Mouse (Mus musculus): Measurements from ENCODE around the gene Plek. TPM values are rescaled to one million over a fixed set of nuclear protein-coding genes. Genes with fewer than 3 reads are reported as not detected.

The Plek gene
- polyA plus RNA-seq, 1 experiment from 2014 or later: 3.3 TPM

DNA sequence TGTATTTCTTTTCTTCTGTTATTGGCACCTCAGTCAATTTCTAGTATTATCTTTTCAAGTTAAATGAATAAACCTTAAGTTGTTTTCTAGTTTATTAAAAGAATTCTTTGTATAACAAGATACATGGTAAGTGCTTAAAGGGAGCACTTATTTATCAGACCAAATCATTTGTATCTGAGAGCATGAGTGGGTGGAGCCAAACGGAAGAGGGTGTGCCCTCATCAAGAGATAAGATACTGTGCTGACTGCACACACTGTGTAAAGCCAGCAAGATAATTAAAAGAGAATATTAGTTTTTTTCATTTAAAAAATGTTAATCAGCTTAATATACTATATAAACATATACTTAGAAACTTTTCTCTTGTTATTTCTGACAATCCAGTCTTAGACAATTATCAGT lies 93.7 kb downstream of the Plek start:
- Histone ChIP-seq H3K36me3 (peaks cover 5% of the 10 kb centered on the region; the same call in 1 of the 2 replicates), H3K4me2 (no peak overlapping the region), H3K4me3 (replicated peaks) (no peak overlapping the region), H3K9me3 (no peaks in the 10 kb centered on the region), H3K27me3 (replicated peaks) (no peaks in the 10 kb centered on the region), H3K27ac (no peak overlapping the region), H3K9ac (no peak overlapping the region), H3K4me1 (no peaks in the 10 kb centered on the region)
- ATAC-seq (ENCODE audit: insufficient read depth, low FRiP score, low read depth): no peak; the same call in 1 of the 2 replicates
- 65% methylated on average over 1 of the region's 1 CpGs for WGBS

DNA sequence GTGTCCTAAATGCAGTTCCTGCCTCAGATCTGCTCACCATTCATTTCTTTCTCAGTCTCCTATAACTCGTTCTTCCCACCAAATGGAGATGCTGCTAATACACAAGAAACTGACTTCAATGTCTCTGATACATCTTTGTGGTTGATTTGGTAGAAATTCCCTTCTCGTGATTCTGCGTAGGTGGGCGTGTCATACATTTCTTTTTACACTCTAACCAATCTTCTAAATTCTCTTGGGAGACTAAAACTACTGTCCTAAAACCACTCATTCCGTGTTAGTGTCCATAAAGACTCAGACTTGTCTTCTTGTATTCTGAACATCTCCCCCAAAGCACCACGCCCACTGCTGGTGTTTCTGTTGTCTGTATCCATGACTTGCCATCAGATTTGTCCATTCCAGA lies 95.2 kb downstream of the Plek start:
- Histone ChIP-seq H3K4me1 (no peaks in the 10 kb centered on the region), H3K27me3 (replicated peaks) (no peaks in the 10 kb centered on the region), H3K9me3 (no peaks in the 10 kb centered on the region), H3K27ac (no peak overlapping the region), H3K4me2 (no peak overlapping the region), H3K4me3 (replicated peaks) (no peak overlapping the region), H3K9ac (no peak overlapping the region), H3K36me3 (peaks cover 5% of the 10 kb centered on the region; the same call in 1 of the 2 replicates)
- no peak for ATAC-seq (ENCODE audit: insufficient read depth, low FRiP score, low read depth)
- 88% methylated on average over 6 of the region's 6 CpGs for WGBS

DNA sequence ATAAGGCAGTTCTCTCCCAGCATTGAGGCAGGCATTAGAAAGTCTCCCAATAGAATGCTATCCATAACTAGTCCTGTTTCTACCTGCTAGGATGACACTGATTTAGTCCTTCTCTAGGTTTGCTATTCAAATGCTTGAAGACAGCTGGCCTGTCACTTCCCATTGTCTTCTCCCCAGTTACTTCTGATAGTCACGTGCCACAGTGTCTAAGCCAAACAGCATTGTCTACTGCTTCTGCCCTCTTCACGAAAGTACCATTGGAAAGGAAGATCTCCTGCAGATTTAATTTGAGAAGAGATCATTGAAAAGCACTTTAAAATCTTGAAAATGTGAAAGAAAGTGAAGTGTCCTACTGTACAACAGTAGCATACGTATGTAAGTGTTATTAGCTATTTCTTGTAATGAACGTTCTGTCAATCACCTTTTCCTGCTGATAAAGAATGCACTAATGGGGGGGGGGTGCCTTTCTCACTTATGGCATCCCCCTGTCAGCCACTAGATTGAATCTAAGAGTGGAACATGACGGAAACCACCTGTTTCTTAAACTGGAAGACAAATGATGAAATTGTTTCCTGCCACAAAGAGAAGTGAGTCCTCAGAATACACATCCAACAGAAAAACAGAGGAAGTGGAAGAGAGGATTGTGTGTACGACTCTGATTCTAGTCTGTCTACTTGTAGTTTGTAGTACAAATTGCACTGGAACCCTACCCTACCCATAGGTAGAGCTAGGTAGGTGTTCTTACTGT lies 95.9 kb downstream of the Plek start:
- Histone ChIP-seq H3K4me3 (replicated peaks) (no peak overlapping the region), H3K4me1 (no peaks in the 10 kb centered on the region), H3K9ac (no peak overlapping the region), H3K27ac (no peak overlapping the region), H3K27me3 (replicated peaks) (no peaks in the 10 kb centered on the region), H3K4me2 (no peak overlapping the region), H3K36me3 (peaks cover 5% of the 10 kb centered on the region; the same call in 1 of the 2 replicates), H3K9me3 (no peaks in the 10 kb centered on the region)
- 74% methylated on average over 6 of the region's 6 CpGs for WGBS
- no peak for ATAC-seq (ENCODE audit: insufficient read depth, low FRiP score, low read depth)

DNA sequence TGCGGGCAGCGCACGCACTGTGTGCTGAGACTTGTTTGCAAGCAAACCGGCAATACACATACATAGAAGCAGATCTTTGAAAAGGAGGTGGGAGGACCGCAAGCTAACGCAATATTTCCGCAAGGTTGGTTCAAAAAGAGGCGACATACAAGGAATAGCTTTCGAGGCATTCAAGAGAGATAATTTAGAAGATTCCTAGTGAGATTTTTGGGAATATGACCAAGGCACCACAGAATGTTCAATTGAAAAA lies 100.5 kb downstream of the Plek start:
- H3K36me3 ChIP-seq: peaks cover 4% of the 10 kb centered on the region; the same call in 1 of the 2 replicates
- peak overlapping the region; percentile 65 for H3K4me2 ChIP-seq
- ATAC-seq (ENCODE audit: insufficient read depth, low FRiP score, low read depth): no peak
- H3K27me3 ChIP-seq (replicated peaks): no peaks in the 10 kb centered on the region
- H3K4me1 ChIP-seq: no peaks in the 10 kb centered on the region
- no peaks in the 10 kb centered on the region for H3K9me3 ChIP-seq
- peak overlapping the region; percentile 19 for H3K9ac ChIP-seq
- H3K27ac ChIP-seq: no peak overlapping the region
- WGBS: 2% methylated on average over 9 of the region's 9 CpGs
- peak overlapping the region; percentile 58 for H3K4me3 ChIP-seq (replicated peaks)

DNA sequence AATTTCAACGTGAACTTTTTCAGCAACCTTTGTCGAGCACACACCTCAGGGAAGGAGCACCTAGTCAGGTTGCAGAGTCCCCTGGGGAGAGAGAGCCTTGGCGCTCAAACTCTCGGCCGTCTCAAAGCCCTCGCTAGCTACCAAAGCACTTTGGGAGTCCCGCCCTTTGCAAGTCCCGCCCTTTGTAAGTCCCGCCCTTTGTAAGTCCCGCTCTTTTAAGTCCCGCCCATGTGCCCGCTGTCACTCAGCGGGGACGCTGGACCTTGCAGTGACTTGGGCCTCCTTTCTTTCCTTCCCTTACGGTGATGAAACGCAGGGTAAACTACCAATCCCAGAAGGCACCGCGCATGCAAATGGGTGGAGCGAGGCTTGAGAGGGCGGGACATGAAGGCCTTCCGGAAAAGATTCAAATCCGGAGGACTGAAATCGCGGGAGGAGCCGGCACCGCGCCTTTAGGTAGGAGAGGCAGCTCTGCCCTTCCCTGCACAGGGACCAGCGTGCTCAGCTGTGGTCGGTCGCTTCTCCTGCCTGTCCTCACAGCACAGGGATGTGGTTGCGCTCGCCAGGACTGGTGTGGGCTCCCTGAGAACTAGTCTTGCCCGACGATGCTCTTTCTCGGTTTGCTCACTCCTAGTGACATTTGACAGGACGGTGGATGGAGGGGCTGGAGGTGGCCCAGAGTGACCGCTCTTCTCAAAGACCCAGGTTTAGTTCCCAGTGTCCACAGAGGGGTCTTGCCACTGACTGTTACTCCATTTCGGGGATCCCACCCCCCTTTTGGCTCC lies 101.0 kb downstream of the Plek start, which contains the start of gene Fbxo48:
TSS of gene Fbxo48 (plus strand) at position 400 of the 785 bp plus-strand sequence.
- H3K27ac ChIP-seq: peak within 1 kb of the TSS; percentile 38; the same call in 1 of the 2 replicates
- H3K4me1 ChIP-seq: no peaks in the 10 kb centered on the region
- H3K9me3 ChIP-seq: no peaks in the 10 kb centered on the region
- ATAC-seq (ENCODE audit: insufficient read depth, low FRiP score, low read depth): peak; percentile 100
- peak within 1 kb of the TSS; percentile 19 for H3K9ac ChIP-seq
- H3K4me2 ChIP-seq: peak within 1 kb of the TSS; percentile 65
- no peaks in the 10 kb centered on the region for H3K36me3 ChIP-seq
- H3K27me3 ChIP-seq (replicated peaks): no peaks in the 10 kb centered on the region
- peak within 1 kb of the TSS; percentile 58 for H3K4me3 ChIP-seq (replicated peaks)
- WGBS: under 1% methylated on average over 38 of the region's 38 CpGs

DNA sequence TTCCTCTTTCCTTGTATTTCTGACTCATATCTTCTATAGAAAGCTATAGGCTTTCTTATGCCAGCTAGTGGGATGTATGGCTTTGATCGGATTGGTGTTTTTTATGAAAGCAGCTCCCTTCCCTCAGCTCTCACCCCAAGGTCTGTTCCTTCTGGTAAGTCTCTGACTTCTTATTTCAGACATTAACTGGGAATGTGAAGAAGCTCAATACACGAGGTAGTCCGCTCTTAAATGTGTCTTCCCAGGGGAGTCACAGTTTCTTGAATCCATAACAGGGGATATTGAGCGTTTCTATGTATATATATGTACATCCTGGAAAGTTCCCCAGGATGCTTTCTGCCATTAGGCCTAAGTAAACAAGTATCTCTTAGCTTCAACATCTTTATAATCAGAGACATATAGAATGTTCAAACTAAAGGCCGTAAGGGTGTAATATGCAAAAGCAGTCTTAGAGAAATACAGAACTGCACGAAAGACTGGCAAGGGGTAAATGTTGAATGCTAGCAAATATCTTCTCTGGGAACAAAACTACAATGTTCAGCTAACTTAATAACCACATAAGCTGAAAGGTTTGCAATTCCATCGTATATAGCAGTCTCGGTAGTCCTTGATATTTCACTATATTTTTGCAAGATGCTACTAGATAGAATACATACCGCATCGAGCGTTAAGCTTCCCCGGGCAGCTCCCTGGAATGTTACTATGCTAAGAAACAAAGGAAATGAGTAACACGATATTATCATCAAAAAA lies 101.8 kb downstream of the Plek start:
- Histone ChIP-seq H3K27ac (no peak overlapping the region; the same call in 1 of the 2 replicates), H3K9ac (peak overlapping the region; percentile 14; the same call in 1 of the 2 replicates), H3K27me3 (replicated peaks) (no peaks in the 10 kb centered on the region), H3K4me3 (replicated peaks) (peak overlapping the region; percentile 58), H3K36me3 (no peaks in the 10 kb centered on the region), H3K4me1 (no peaks in the 10 kb centered on the region), H3K9me3 (no peaks in the 10 kb centered on the region), H3K4me2 (peak overlapping the region; percentile 53)
- 32% methylated on average over 13 of the region's 13 CpGs for WGBS
- ATAC-seq (ENCODE audit: insufficient read depth, low FRiP score, low read depth): no peak; the same call in 1 of the 2 replicates

DNA sequence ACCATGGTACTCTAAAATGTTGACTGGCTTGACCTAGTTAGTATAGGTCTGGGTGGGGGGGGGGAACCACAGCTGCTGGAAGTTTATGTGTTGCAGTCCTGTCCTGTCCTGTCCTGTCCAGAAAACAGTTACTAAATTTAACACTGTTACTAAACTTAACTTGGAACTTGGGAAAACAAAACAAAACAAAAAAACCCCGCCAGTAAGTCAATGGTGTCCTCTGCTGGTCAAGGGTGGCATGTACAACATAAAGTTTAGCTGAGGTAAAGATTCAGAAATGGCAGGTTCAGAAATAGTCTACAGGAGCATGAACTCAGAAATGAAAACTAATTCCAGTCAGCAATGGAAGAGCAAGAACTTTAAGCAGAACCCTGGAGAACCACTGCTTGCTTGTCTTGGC lies 103.4 kb downstream of the Plek start:
- no peak for ATAC-seq (ENCODE audit: insufficient read depth, low FRiP score, low read depth)
- Histone ChIP-seq H3K4me3 (replicated peaks) (no peak overlapping the region), H3K9ac (no peak overlapping the region), H3K27me3 (replicated peaks) (no peaks in the 10 kb centered on the region), H3K9me3 (no peaks in the 10 kb centered on the region), H3K36me3 (no peaks in the 10 kb centered on the region), H3K4me1 (no peaks in the 10 kb centered on the region), H3K4me2 (no peak overlapping the region), H3K27ac (no peak overlapping the region)
- 23% methylated on average over 1 of the region's 1 CpGs for WGBS

DNA sequence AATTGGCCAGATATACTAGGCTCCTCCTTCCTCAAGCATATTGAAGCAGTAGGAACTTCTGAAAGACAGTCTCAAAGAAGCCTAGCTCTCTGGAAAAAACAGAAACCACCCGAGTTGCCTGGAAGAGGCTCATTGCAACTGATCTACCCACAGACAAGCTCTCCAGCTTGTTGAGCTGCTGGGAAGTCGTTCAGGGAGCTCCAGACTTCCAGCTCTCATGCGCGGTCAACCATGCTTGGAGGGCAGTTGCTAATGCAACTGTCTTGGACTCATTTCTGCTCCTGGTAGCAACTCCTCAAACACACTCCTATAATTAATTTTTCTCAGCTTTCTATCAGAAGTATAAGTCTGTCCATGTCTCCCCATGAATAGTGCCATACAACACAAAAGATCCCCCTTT lies 109.2 kb downstream of the Plek start:
- Histone ChIP-seq H3K27ac (no peak overlapping the region), H3K27me3 (replicated peaks) (no peaks in the 10 kb centered on the region), H3K4me1 (no peaks in the 10 kb centered on the region), H3K4me2 (no peak overlapping the region), H3K4me3 (replicated peaks) (no peak overlapping the region), H3K9ac (no peak overlapping the region), H3K9me3 (no peaks in the 10 kb centered on the region), H3K36me3 (no peaks in the 10 kb centered on the region)
- no peak for ATAC-seq (ENCODE audit: insufficient read depth, low FRiP score, low read depth)
- 73% methylated on average over 4 of the region's 4 CpGs for WGBS

DNA sequence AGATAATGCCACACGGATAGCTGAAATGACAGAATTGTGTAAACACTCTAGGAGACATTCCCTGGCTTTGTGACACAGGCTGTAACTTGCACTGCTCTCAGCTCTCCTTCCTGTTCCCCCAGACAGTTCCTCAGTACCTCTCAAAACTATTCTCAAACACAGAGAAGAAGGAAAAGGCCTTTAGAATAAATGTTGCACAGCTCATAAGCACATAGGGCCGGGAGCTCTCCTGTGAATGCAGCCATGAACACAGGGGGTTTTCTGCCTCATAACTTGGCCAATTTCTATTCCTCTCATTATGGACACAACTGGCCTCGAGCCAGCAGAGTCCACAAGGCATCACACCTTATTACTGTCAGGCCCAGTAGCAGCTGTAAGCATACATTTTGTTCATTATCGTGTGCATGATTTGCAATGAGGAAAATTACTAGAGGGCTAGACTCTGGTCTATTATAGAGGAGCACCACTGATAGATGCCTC lies 110.2 kb downstream of the Plek start:
- Histone ChIP-seq H3K4me2 (no peak overlapping the region), H3K27ac (no peak overlapping the region), H3K9ac (no peak overlapping the region), H3K4me1 (no peaks in the 10 kb centered on the region), H3K36me3 (no peaks in the 10 kb centered on the region), H3K9me3 (no peaks in the 10 kb centered on the region), H3K27me3 (replicated peaks) (no peaks in the 10 kb centered on the region), H3K4me3 (replicated peaks) (no peak overlapping the region)
- ATAC-seq (ENCODE audit: insufficient read depth, low FRiP score, low read depth): no peak
- 62% methylated on average over 4 of the region's 4 CpGs for WGBS

DNA sequence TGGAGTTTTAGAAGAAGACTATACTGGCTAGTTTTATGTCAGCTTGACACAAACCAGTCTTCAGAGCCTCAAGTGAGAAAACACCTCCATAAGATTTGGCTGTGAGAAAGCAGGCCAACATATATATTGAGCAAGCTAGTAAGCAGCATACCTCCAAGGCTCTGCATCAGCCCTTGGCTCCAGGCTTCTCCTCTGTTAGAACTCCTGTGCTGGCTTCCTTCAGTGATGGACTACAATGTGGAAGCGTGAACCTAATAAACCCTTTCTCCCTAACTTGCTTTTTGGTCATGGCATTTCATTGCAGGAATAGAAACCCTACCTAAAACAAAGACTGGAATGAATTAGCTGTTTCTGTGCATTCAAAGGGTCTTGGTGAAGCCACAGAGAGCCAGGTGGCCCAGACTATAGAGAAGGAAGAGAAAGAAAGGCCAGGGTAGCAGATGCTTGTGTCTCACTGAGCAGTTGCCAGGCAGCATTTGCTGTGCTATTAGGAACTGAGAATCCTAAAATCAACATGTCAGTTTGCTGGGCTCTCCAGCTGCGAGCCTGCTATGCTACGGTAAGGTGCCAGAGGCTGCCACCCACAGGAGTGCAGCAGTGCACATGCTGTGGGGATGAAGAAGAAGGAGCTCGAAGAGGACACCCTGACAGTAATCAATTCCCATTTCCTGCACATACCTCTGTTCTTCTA lies 110.9 kb downstream of the Plek start:
- WGBS: 62% methylated on average over 4 of the region's 4 CpGs
- no peak overlapping the region for H3K4me2 ChIP-seq
- ATAC-seq (ENCODE audit: insufficient read depth, low FRiP score, low read depth): no peak
- H3K4me1 ChIP-seq: no peaks in the 10 kb centered on the region
- H3K27ac ChIP-seq: no peak overlapping the region
- H3K36me3 ChIP-seq: no peaks in the 10 kb centered on the region
- no peaks in the 10 kb centered on the region for H3K27me3 ChIP-seq (replicated peaks)
- no peak overlapping the region for H3K4me3 ChIP-seq (replicated peaks)
- no peaks in the 10 kb centered on the region for H3K9me3 ChIP-seq
- no peak overlapping the region for H3K9ac ChIP-seq

DNA sequence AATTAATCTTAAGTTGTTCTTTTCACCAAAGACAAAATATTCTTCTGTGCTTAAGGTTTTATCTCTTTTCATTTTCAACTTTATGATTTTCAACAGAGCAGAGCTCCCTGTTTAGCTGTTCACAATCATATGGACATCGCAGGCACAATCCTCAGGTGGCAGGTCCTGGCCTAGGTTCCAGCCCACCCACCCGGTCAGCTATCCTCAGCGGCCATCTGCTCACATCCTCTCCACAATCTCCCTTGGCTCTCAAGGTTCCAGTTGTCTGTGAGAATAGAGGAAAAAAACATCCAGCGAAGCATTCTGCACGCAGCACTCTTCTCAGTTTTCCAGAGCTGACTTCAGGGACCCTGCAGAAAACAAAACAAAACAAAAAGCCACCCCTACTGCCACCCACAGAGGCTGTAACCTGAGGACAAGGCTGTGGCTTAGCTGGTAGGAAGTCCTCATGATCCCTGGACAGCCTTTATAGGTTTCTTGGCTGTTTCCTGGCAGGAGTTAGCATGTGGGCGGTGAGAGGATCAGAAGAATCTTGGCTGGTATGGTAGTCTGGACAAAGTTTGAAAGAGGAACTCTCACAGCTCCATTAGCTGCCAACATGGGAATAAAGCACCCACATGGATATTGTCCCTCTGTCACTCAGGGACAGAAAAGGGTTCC lies 116.5 kb downstream of the Plek start:
- no peaks in the 10 kb centered on the region for H3K4me1 ChIP-seq
- no peak for ATAC-seq (ENCODE audit: insufficient read depth, low FRiP score, low read depth)
- H3K9me3 ChIP-seq: no peaks in the 10 kb centered on the region
- no peak overlapping the region for H3K4me3 ChIP-seq (replicated peaks)
- WGBS: 84% methylated on average over 6 of the region's 6 CpGs
- no peak overlapping the region for H3K27ac ChIP-seq
- H3K27me3 ChIP-seq (replicated peaks): no peaks in the 10 kb centered on the region
- H3K36me3 ChIP-seq: no peaks in the 10 kb centered on the region
- no peak overlapping the region for H3K9ac ChIP-seq
- no peak overlapping the region for H3K4me2 ChIP-seq
